Mouse (Mus musculus) forebrain, embryonic 13.5 days (tissue): Measurements from ENCODE around the gene Neurl1a. TPM values are rescaled to one million over a fixed set of nuclear protein-coding genes. Genes with fewer than 3 reads are reported as not detected.

Experiments used
- ATAC-seq: fragments of 200-750 bp; cut with Nextera tagmentation; 2 replicates; pipeline ENCODE4 v1.8.0; 2017
- H3K27ac ChIP-seq: fragments of 300-500 bp; sonication (generic); 2 replicates; pipeline ENCODE4 v1.5.1; 2015; ENCODE audit warnings: inconsistent platforms, mild to moderate bottlenecking, moderate library complexity
- H3K27me3 ChIP-seq: fragments of 300-500 bp; sonication (generic); 2 replicates; pipeline ENCODE4 v1.6.1; 2015; ENCODE audit warnings: mild to moderate bottlenecking, inconsistent platforms
- H3K36me3 ChIP-seq: fragments of 300-500 bp; sonication (generic); 2 replicates; pipeline ENCODE4 v1.6.1; 2015; ENCODE audit warnings: mild to moderate bottlenecking, inconsistent platforms; ENCODE audit not compliant: poor library complexity, severe bottlenecking
- H3K4me1 ChIP-seq: fragments of 300-500 bp; sonication (generic); 2 replicates; pipeline ENCODE4 v1.6.1; 2015; ENCODE audit warnings: inconsistent platforms
- H3K4me2 ChIP-seq: fragments of 300-500 bp; sonication (generic); 2 replicates; pipeline ENCODE4 v1.6.1; 2015; ENCODE audit warnings: inconsistent platforms, mild to moderate bottlenecking, moderate library complexity
- H3K4me3 ChIP-seq: fragments of 300-500 bp; sonication (generic); 2 replicates; pipeline ENCODE4 v1.5.1; 2015; ENCODE audit warnings: mild to moderate bottlenecking, inconsistent platforms
- H3K9ac ChIP-seq: fragments of 300-500 bp; sonication (generic); 2 replicates; pipeline ENCODE4 v1.6.1; 2015; ENCODE audit warnings: mild to moderate bottlenecking, inconsistent platforms
- H3K9me3 ChIP-seq: fragments of 300-500 bp; sonication (generic); replicated peaks from 2 replicates; pipeline ENCODE4 v1.6.1; 2016; ENCODE audit warnings: inconsistent platforms
- WGBS: fragments of 180-500 bp; shearing (Covaris S2); methylation state at CpG from one replicate; pipeline ENCODE4 v1.1.7; 2015; 5-methylcytosine and 5-hydroxymethylcytosine counted together
- polyA plus RNA-seq: library from polyadenylated mRNA; unstranded; fragments of >200 nt; fragmentation: Nextera tagmentation; extraction: Ambion mirVana; gene quantifications from 2 replicates; pipeline ENCODE4 v1.2.1, GENCODE M21; 2015

The Neurl1a gene
- polyA plus RNA-seq, 1 experiment from 2014 or later, result 2.8 TPM

DNA sequence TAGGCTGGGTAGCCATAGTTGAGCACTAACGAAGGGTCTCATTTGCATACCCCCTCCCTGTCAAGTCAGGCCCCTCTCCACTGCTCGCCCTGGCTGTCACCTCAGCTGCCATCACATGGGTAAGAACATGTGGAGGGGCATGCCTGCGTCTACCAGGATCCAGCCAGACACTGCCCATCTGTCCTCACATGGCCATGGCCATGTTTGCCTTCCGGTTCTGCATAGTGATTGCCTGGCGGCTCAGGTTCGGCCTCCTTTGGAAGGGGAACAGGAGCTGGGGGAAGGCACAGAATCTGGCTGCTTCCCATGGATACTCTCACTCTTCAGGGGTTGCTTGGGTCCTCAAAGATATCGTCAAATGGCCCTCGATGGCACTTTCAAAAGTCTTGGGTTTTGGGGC is 52.1 kb downstream of the Neurl1a start:
- Histone ChIP-seq H3K4me2 (no peak overlapping the region), H3K4me3 (no peak overlapping the region), H3K27ac (no peak overlapping the region), H3K9me3 (no peaks in the 10 kb centered on the region), H3K27me3 (0 out of 2 replicates have a peak, but pooled peaks cover 3% of the 10 kb centered on the region), H3K9ac (no peak overlapping the region), H3K36me3 (no peaks in the 10 kb centered on the region), H3K4me1 (peaks cover 10% of the 10 kb centered on the region)
- ATAC-seq, result no peak
- WGBS, result 79% methylated on average over 8 of the region's 8 CpGs

DNA sequence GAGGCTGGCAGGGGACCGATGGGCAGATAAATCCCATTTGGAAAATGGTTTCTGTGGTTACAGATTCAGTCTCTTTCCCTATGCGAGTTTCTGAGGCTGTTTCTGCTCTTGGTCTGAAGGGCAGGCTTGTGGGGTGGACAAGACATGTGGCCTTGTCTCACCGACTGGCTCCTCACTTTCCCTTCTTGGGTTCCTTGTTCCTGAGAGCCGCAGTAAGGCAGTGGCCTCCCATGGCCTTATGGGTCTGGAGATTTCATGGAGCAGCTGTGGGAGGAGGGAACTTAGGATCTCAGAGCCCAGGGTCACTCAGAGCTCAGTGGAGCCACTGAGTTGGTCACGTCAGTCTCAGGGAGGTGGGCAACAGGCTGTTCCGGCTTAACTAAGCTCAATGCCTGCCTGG is 52.8 kb downstream of the Neurl1a start:
- Histone ChIP-seq H3K4me2 (no peak overlapping the region), H3K36me3 (no peaks in the 10 kb centered on the region), H3K27ac (no peak overlapping the region), H3K27me3 (0 out of 2 replicates have a peak, but pooled peaks cover 3% of the 10 kb centered on the region), H3K4me3 (no peak overlapping the region), H3K9me3 (no peaks in the 10 kb centered on the region), H3K4me1 (peaks cover 10% of the 10 kb centered on the region), H3K9ac (no peak overlapping the region)
- no peak for ATAC-seq
- 87% methylated on average over 6 of the region's 6 CpGs for WGBS

DNA sequence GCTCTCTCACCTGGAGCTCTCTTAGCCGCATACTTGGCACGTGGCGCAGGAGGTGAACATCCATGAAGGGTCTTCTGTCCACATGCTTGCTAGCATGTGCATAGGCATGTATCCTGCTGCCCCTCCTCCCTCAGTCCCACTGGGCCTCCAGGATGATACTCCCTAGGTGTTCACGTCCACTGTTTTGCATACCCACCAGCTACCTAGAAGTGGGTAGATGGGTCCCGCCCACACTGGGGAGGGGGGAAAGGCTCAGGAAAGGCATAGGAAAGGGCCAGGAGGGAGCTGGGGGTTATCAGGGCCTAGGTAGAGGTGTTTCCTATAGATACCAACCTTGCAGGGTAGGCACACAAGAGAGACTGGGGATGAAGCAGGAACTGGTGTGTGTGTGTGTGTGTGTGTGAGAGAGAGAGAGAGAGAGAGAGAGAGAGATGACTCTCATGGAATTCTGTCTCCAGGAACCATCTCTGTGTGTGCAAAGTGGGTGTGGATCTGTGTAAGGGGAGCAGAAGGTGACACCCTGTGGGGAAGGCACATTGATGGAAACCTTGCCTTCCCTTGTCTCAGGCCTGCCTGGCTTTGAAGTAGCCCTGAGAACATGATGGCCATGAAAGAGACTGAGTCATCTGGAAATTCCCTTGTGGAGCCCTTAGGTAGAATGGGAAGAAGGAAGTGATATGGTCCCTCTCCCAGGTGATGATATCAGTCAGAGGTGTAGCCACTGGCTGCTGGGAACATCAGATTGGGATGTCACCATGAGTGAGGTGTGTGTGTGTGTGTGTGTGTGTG is 53.7 kb downstream of the Neurl1a start:
- Histone ChIP-seq H3K36me3 (no peaks in the 10 kb centered on the region), H3K4me3 (no peak overlapping the region), H3K9ac (no peak overlapping the region), H3K9me3 (no peaks in the 10 kb centered on the region), H3K27ac (no peak overlapping the region), H3K4me1 (peaks cover 10% of the 10 kb centered on the region), H3K27me3 (0 out of 2 replicates have a peak, but pooled peaks cover 3% of the 10 kb centered on the region), H3K4me2 (no peak overlapping the region)
- no peak for ATAC-seq
- WGBS, result 86% methylated on average over 5 of the region's 5 CpGs

GRCm38 (mm10) chr19:47233087-47233486 is 54.5 kb downstream of the Neurl1a start:
- Histone ChIP-seq H3K36me3 (no peaks in the 10 kb centered on the region), H3K9me3 (no peaks in the 10 kb centered on the region), H3K4me1 (peaks cover 10% of the 10 kb centered on the region), H3K4me2 (no peak overlapping the region), H3K4me3 (no peak overlapping the region), H3K27me3 (no peaks in the 10 kb centered on the region), H3K9ac (no peak overlapping the region), H3K27ac (no peak overlapping the region)
- WGBS, result 91% methylated on average over 3 of the region's 3 CpGs
- ATAC-seq, result no peak

GRCm38 (mm10) chr19:47240076-47240475 is 61.5 kb downstream of the Neurl1a start:
- H3K4me3 ChIP-seq, result peak overlapping the region; percentile 5; the same call in 1 of the 2 replicates

DNA sequence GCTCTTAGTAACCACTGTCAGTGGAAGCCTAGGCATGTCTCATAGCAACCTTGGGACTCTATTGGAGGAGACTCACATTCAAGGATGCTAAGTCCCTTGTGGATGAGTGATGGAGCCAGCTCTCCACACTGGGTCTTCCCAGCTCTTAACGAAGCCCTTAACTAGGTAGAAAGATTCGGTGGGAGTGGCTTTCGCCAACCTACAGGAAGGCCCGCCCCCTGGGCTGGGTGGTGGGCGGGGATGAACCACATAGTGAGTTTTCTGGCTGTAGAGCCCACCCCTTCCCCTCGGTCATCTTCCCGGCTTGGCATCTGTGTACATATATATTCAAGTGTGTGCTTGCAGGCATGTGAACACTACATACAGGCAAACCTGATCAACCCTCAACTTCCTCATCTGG is 62.3 kb downstream of the Neurl1a start:
- Histone ChIP-seq H3K27ac (no peak overlapping the region), H3K4me2 (no peak overlapping the region), H3K27me3 (no peaks in the 10 kb centered on the region), H3K4me1 (no peaks in the 10 kb centered on the region), H3K4me3 (no peak overlapping the region), H3K9ac (no peak overlapping the region), H3K36me3 (no peaks in the 10 kb centered on the region), H3K9me3 (no peaks in the 10 kb centered on the region)
- no peak for ATAC-seq
- 64% methylated on average over 7 of the region's 7 CpGs for WGBS

More at GRCm38 (mm10) chr19:47240076-47240475, 61.5 kb downstream of the Neurl1a start:
- Histone ChIP-seq H3K27ac (no peak overlapping the region), H3K9ac (no peak overlapping the region), H3K36me3 (no peaks in the 10 kb centered on the region), H3K4me1 (no peaks in the 10 kb centered on the region), H3K9me3 (no peaks in the 10 kb centered on the region), H3K27me3 (no peaks in the 10 kb centered on the region), H3K4me2 (peak overlapping the region; percentile 46)
- peak; percentile 61; the same call in 1 of the 2 replicates for ATAC-seq
- whole genome bisulfite sequencing, result 40% methylated on average over 12 of the region's 12 CpGs

DNA sequence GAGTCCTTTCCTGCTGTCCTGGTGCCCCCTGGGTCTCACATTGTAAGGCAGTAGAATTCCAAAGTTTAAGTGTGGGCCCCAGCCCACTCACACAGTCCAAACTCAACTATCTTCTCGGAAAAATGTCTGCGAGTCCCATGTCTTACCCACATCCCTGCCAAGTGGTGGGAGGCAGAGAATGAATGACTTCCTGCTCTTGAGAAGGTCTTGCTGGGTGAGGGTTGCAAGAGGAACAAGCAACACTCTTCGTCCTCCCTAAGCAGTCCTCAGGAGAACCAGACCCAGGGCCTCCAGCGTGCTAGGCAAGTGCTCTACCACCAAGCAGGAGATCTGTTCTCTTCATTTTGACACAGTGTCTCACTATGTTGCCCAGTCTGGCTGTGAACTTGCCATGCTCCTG is 63.6 kb downstream of the Neurl1a start:
- Histone ChIP-seq H3K27me3 (no peaks in the 10 kb centered on the region), H3K9ac (no peak overlapping the region), H3K9me3 (no peaks in the 10 kb centered on the region), H3K36me3 (no peaks in the 10 kb centered on the region), H3K4me3 (no peak overlapping the region), H3K4me1 (no peaks in the 10 kb centered on the region), H3K4me2 (no peak overlapping the region), H3K27ac (no peak overlapping the region)
- WGBS, result 88% methylated on average over 4 of the region's 4 CpGs
- ATAC-seq, result no peak

GRCm38 (mm10) chr19:47245512-47245911 is 66.9 kb downstream of the Neurl1a start:
- H3K4me3 ChIP-seq, result no peak overlapping the region
- H3K27me3 ChIP-seq, result no peaks in the 10 kb centered on the region
- no peak overlapping the region for H3K27ac ChIP-seq
- no peaks in the 10 kb centered on the region for H3K9me3 ChIP-seq
- H3K36me3 ChIP-seq, result no peaks in the 10 kb centered on the region
- no peak for ATAC-seq
- no peak overlapping the region for H3K4me2 ChIP-seq
- H3K9ac ChIP-seq, result no peak overlapping the region
- WGBS, result 84% methylated on average over 8 of the region's 8 CpGs
- no peaks in the 10 kb centered on the region for H3K4me1 ChIP-seq

GRCm38 (mm10) chr19:47247791-47248190 is 69.2 kb downstream of the Neurl1a start:
- H3K4me1 ChIP-seq, result peaks cover under 1% of the 10 kb centered on the region; the same call in 1 of the 2 replicates
- H3K27ac ChIP-seq, result no peak overlapping the region
- H3K9ac ChIP-seq, result no peak overlapping the region
- H3K4me3 ChIP-seq, result no peak overlapping the region
- no peak overlapping the region for H3K4me2 ChIP-seq
- peaks cover 14% of the 10 kb centered on the region for H3K27me3 ChIP-seq
- H3K36me3 ChIP-seq, result no peaks in the 10 kb centered on the region
- WGBS, result 81% methylated on average over 11 of the region's 11 CpGs
- no peaks in the 10 kb centered on the region for H3K9me3 ChIP-seq
- ATAC-seq, result no peak

- WGBS, result 79% methylated on average over 7 of the region's 7 CpGs
- Histone ChIP-seq H3K4me3 (no peak overlapping the region), H3K9me3 (no peaks in the 10 kb centered on the region), H3K27ac (no peak overlapping the region), H3K9ac (no peak overlapping the region), H3K36me3 (no peaks in the 10 kb centered on the region), H3K27me3 (peaks cover 19% of the 10 kb centered on the region), H3K4me1 (peaks cover 6% of the 10 kb centered on the region), H3K4me2 (no peak overlapping the region)
- ATAC-seq, result no peak
Observed at GRCm38 (mm10) chr19:47248296-47248695, 69.7 kb downstream of the Neurl1a start.

- no peak overlapping the region for H3K27ac ChIP-seq
- no peak overlapping the region for H3K4me2 ChIP-seq
- WGBS, result 73% methylated on average over 16 of the region's 16 CpGs
- H3K9ac ChIP-seq, result no peak overlapping the region
- H3K9me3 ChIP-seq, result no peaks in the 10 kb centered on the region
- no peaks in the 10 kb centered on the region for H3K36me3 ChIP-seq
- H3K4me3 ChIP-seq, result no peak overlapping the region
- peaks cover 27% of the 10 kb centered on the region for H3K27me3 ChIP-seq
- ATAC-seq, result no peak
- peaks cover 9% of the 10 kb centered on the region for H3K4me1 ChIP-seq
Observed at GRCm38 (mm10) chr19:47248906-47249568, 70.4 kb downstream of the Neurl1a start.

DNA sequence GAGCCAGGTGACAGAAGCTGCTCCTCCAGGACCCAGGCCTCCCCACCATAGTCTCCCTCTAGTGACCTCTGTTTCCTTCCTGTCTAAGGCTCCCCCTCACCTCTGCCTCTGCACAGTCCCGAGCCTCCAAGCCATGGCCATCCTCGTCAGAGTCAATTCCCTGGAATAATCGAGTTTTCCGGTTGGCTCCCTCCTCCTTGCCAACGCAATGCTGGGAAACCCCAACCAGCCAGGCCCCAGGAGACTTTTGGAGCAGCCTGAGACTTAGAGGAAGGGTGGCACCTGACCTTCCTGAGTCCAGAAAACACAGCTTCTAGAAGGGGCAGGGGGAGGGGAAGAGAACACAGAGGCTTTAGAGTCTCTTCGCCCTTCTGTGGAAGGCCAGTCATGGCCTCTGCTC is 72.3 kb downstream of the Neurl1a start:
- H3K4me1 ChIP-seq, result peaks cover 9% of the 10 kb centered on the region
- H3K4me2 ChIP-seq, result no peak overlapping the region
- H3K27me3 ChIP-seq, result peaks cover 40% of the 10 kb centered on the region
- no peak overlapping the region for H3K4me3 ChIP-seq
- no peak overlapping the region for H3K9ac ChIP-seq
- no peak for ATAC-seq
- H3K36me3 ChIP-seq, result no peaks in the 10 kb centered on the region
- 34% methylated on average over 6 of the region's 6 CpGs for WGBS
- no peak overlapping the region for H3K27ac ChIP-seq
- H3K9me3 ChIP-seq, result no peaks in the 10 kb centered on the region
